Mouse (Mus musculus) liver (tissue): ENCODE results near the gene Fv1.
"Not testable (repeated sequence)": the region's sequence is repeated elsewhere in the genome, so short reads cannot be mapped to it uniquely, and the experiment has no call there.

ENCODE experiments used
- DNase-seq: peaks from one replicate; pipeline ENCODE4 v3.0.0-alpha.2; 2020; ENCODE audit warnings: mixed read lengths

Gene Fv1

GRCm38 (mm10) chr4:147868450-147869031 lies at the start of gene Fv1, which contains the start of gene Miip:
Fv1 (plus strand) TSS chr4:147868979.
Miip (minus strand) TSS chr4:147868816.
- DNase-seq, result peak; percentile 97

GRCm38 (mm10) chr4:147819659-147820058 lies 49.1 kb upstream of the Fv1 start:
- not testable (repeated sequence) for DNase-seq

- not testable (repeated sequence) for DNase-seq
Observed at GRCm38 (mm10) chr4:147821414-147821813, 47.4 kb upstream of the Fv1 start.

GRCm38 (mm10) chr4:147824389-147824788 lies 44.4 kb upstream of the Fv1 start:
- DNase-seq, result no peak

- DNase-seq, result not testable (repeated sequence)
Observed at GRCm38 (mm10) chr4:147839282-147839681, 29.5 kb upstream of the Fv1 start.

- no peak for DNase-seq
Observed at GRCm38 (mm10) chr4:147842871-147843270, 25.9 kb upstream of the Fv1 start.

GRCm38 (mm10) chr4:147847614-147848583 lies 20.9 kb upstream of the Fv1 start, which contains the start of gene Zfp933:
Zfp933 (minus strand) TSS chr4:147848366.
- DNase-seq, result peak; percentile 47

- no peak for DNase-seq
Observed at GRCm38 (mm10) chr4:147848584-147848991, 20.2 kb upstream of the Fv1 start.

- DNase-seq, result no peak
Observed at GRCm38 (mm10) chr4:147850776-147851175, 18.0 kb upstream of the Fv1 start.

GRCm38 (mm10) chr4:147862051-147862450 lies 6.7 kb upstream of the Fv1 start:
- no peak for DNase-seq

- no peak for DNase-seq
Observed at GRCm38 (mm10) chr4:147865651-147866050, 3.1 kb upstream of the Fv1 start.

- DNase-seq, result no peak
Observed at GRCm38 (mm10) chr4:147866056-147866455, 2.7 kb upstream of the Fv1 start.

GRCm38 (mm10) chr4:147866793-147867192 lies 2.0 kb upstream of the Fv1 start:
- not testable (repeated sequence) for DNase-seq

GRCm38 (mm10) chr4:147867563-147868449 lies 973 bp upstream of the Fv1 start:
- no peak for DNase-seq

GRCm38 (mm10) chr4:147869238-147869637 lies 459 bp downstream of the Fv1 start:
- DNase-seq, result no peak

- no peak for DNase-seq
Observed at GRCm38 (mm10) chr4:147875852-147876575, 7.2 kb downstream of the Fv1 start.

- DNase-seq, result no peak
Observed at GRCm38 (mm10) chr4:147878537-147878936, 9.8 kb downstream of the Fv1 start.

GRCm38 (mm10) chr4:147879456-147879855 lies 10.7 kb downstream of the Fv1 start:
- no peak for DNase-seq

GRCm38 (mm10) chr4:147879865-147880264 lies 11.1 kb downstream of the Fv1 start:
- DNase-seq, result no peak

GRCm38 (mm10) chr4:147881792-147882191 lies 13.0 kb downstream of the Fv1 start:
- DNase-seq, result no peak

GRCm38 (mm10) chr4:147883041-147883440 lies 14.3 kb downstream of the Fv1 start:
- DNase-seq, result no peak

GRCm38 (mm10) chr4:147884138-147884537 lies 15.4 kb downstream of the Fv1 start:
- no peak for DNase-seq
